Mouse (Mus musculus) R1 (cell line): ENCODE measurements around the gene Gm49388.
"Not testable (repeated sequence)": the region's sequence is repeated elsewhere in the genome, so short reads cannot be mapped to it uniquely, and the experiment has no call there.

Experiments
- DNase-seq: peaks from one replicate; pipeline ENCODE4 v3.0.0-alpha.2; 2018; ENCODE audit warnings: low read depth, low spot score

Gm49388 gene

GRCm38 (mm10) chr7:127768346-127768996 is 16.9 kb upstream of the Gm49388 start:
- DNase-seq, result no peak

- peak; percentile 100 for DNase-seq
These were observed 16.3 kb upstream of the Gm49388 start for GRCm38 (mm10) chr7:127768997-127769593.

- DNase-seq, result peak; percentile 89
These were observed 15.8 kb upstream of the Gm49388 start, which contains the start of gene Orai3 for GRCm38 (mm10) chr7:127769651-127770038. Gene Orai3 (plus strand): TSS chr7:127769815.

GRCm38 (mm10) chr7:127770039-127770905 is 15.1 kb upstream of the Gm49388 start:
- peak; percentile 26 for DNase-seq

- DNase-seq, result peak; percentile 54
These were observed 14.1 kb upstream of the Gm49388 start for GRCm38 (mm10) chr7:127771262-127771661.

GRCm38 (mm10) chr7:127772080-127772479 is 13.3 kb upstream of the Gm49388 start:
- no peak for DNase-seq

- DNase-seq, result no peak
These were observed 12.9 kb upstream of the Gm49388 start for GRCm38 (mm10) chr7:127772557-127772956.

- DNase-seq, result peak; percentile 88
These were observed 11.6 kb upstream of the Gm49388 start for GRCm38 (mm10) chr7:127773664-127774384.

- DNase-seq, result not testable (repeated sequence)
These were observed 9.6 kb upstream of the Gm49388 start for GRCm38 (mm10) chr7:127775837-127776236.

- peak; percentile 92 for DNase-seq
These were observed 9.0 kb upstream of the Gm49388 start, which contains the start of gene Setd1a for GRCm38 (mm10) chr7:127776426-127776825. Gene Setd1a (plus strand): TSS chr7:127776670.

- peak; percentile 98 for DNase-seq
These were observed 8.4 kb upstream of the Gm49388 start for GRCm38 (mm10) chr7:127776878-127777473.

- peak; percentile 72 for DNase-seq
These were observed 7.7 kb upstream of the Gm49388 start for GRCm38 (mm10) chr7:127777474-127778266.

GRCm38 (mm10) chr7:127778350-127778749 is 7.1 kb upstream of the Gm49388 start:
- DNase-seq, result no peak

GRCm38 (mm10) chr7:127797076-127797845 is 11.9 kb downstream of the Gm49388 start:
- no peak for DNase-seq

- no peak for DNase-seq
These were observed 13.2 kb downstream of the Gm49388 start for GRCm38 (mm10) chr7:127798591-127798990.

- no peak for DNase-seq
These were observed 13.8 kb downstream of the Gm49388 start for GRCm38 (mm10) chr7:127799211-127799610.

- DNase-seq, result no peak
These were observed 14.3 kb downstream of the Gm49388 start for GRCm38 (mm10) chr7:127799738-127800137.

GRCm38 (mm10) chr7:127800435-127801009 is 15.1 kb downstream of the Gm49388 start, which contains the start of gene Hsd3b7:
Gene Hsd3b7 (plus strand): TSS chr7:127800604.
- peak; percentile 94 for DNase-seq

GRCm38 (mm10) chr7:127801010-127801621 is 15.7 kb downstream of the Gm49388 start:
- peak; percentile 34 for DNase-seq
